Mouse (Mus musculus) inflammation-experienced regulatory T-cells, adult 6 months (primary cell): ENCODE measurements around the gene 4933402E13Rik. TPM values are rescaled to one million over a fixed set of nuclear protein-coding genes. Genes with fewer than 3 reads are reported as not detected.

Source experiments
- ATAC-seq: one replicate; pipeline ENCODE4 v1.8.0; 2017
- polyA plus RNA-seq, 3 experiments: library from polyadenylated mRNA; unstranded; fragments of 100-300 nt; shearing (Covaris generic); gene quantifications; one replicate each; pipeline ENCODE4 v1.2.1; 2017

The 4933402E13Rik gene
- polyA plus RNA-seq = not detected

- ATAC-seq = no peak
Observed at GRCm38 (mm10) chrX:62283199-62283598, at the start of gene 4933402E13Rik. Gene 4933402E13Rik, plus strand, starts transcription at chrX:62283499.

Other genes starting within 250 kb of the 4933402E13Rik start
- not detected for gene 4931400O07Rik, start 184.5 kb downstream of the 4933402E13Rik start, polyA plus RNA-seq